Mouse (Mus musculus) limb, embryonic 14.5 days (tissue): Measurements from ENCODE around the gene Trpm6. TPM values are rescaled to one million over a fixed set of nuclear protein-coding genes. Genes with fewer than 3 reads are reported as not detected.

Experiments used
- ATAC-seq: fragments of 200-750 bp; cut with Nextera tagmentation; 2 replicates; pipeline ENCODE4 v1.8.0; 2017; ENCODE audit warnings: low read depth, moderate number of reproducible peaks, moderate TSS enrichment; ENCODE audit not compliant: low FRiP score
- DNase-seq: peaks from one replicate; pipeline ENCODE4 v3.0.0-alpha.2; 2015; ENCODE audit warnings: low spot score
- H3K27ac ChIP-seq: fragments of 300-500 bp; sonication (generic); replicated peaks from 2 replicates; pipeline ENCODE4 v1.5.1; 2014; ENCODE audit warnings: low read depth, mild to moderate bottlenecking, low read length, moderate library complexity, mixed read lengths
- H3K27me3 ChIP-seq: fragments of 300-500 bp; sonication (generic); 2 replicates; pipeline ENCODE4 v1.6.1; 2014; ENCODE audit warnings: low read length, mixed read lengths; ENCODE audit not compliant: control insufficient read depth, insufficient read depth
- H3K36me3 ChIP-seq: fragments of 300-500 bp; sonication (generic); 2 replicates; pipeline ENCODE4 v1.6.1; 2014; ENCODE audit warnings: mild to moderate bottlenecking, low read length, moderate library complexity, mixed read lengths; ENCODE audit not compliant: control insufficient read depth, insufficient read depth
- H3K4me1 ChIP-seq: fragments of 300-500 bp; sonication (generic); 2 replicates; pipeline ENCODE4 v1.6.1; 2014; ENCODE audit warnings: antibody characterized with exemption, low read length, mixed read lengths; ENCODE audit not compliant: control insufficient read depth, insufficient read depth
- H3K4me2 ChIP-seq: fragments of 300-500 bp; sonication (generic); replicated peaks from 2 replicates; pipeline ENCODE4 v1.6.1; 2014; ENCODE audit warnings: low read depth, mild to moderate bottlenecking, low read length, moderate library complexity; ENCODE audit not compliant: severe bottlenecking
- H3K4me3 ChIP-seq: fragments of 300-500 bp; sonication (generic); replicated peaks from 2 replicates; pipeline ENCODE4 v1.5.1; 2014; ENCODE audit warnings: low read length
- H3K9ac ChIP-seq: fragments of 300-500 bp; sonication (generic); 2 replicates; pipeline ENCODE4 v1.6.1; 2014; ENCODE audit warnings: mild to moderate bottlenecking, low read depth, low read length, moderate library complexity; ENCODE audit not compliant: severe bottlenecking
- H3K9me3 ChIP-seq: fragments of 300-500 bp; sonication (generic); 2 replicates; pipeline ENCODE4 v1.6.1; 2016; ENCODE audit warnings: low read length; ENCODE audit not compliant: control insufficient read depth
- POLR2A ChIP-seq: fragments of 200-500 bp; IDR thresholded peaks from 2 replicates; pipeline ENCODE4 v1.8.0; 2012; ENCODE audit warnings: inconsistent platforms, mild to moderate bottlenecking, moderate library complexity, borderline replicate concordance; ENCODE audit not compliant: insufficient read depth, insufficient read length; ENCODE audit errors: extremely low read depth
- WGBS: fragments of 180-500 bp; shearing (Covaris S2); extraction: QIAGEN DNeasy Blood & Tissue Kit; methylation state at CpG from one replicate; pipeline ENCODE4 v1.1.7; 2014; 5-methylcytosine and 5-hydroxymethylcytosine counted together
- polyA plus RNA-seq, 2 experiments: library from polyadenylated mRNA; depleted of rRNA in 1 of 2; stranded (reverse) in 1 of 2; unstranded in 1 of 2; fragments of >200 nt; fragmentation: Nextera tagmentation in 1 of 2; extraction: Ambion mirVana in 1 of 2; gene quantifications; 2 replicates each; pipeline versions ENCODE4 v1.2.1 to v1.2.3; 2012 to 2014

The Trpm6 gene
- polyA plus RNA-seq, 2 experiments, result 0.34 to 0.36 TPM

DNA sequence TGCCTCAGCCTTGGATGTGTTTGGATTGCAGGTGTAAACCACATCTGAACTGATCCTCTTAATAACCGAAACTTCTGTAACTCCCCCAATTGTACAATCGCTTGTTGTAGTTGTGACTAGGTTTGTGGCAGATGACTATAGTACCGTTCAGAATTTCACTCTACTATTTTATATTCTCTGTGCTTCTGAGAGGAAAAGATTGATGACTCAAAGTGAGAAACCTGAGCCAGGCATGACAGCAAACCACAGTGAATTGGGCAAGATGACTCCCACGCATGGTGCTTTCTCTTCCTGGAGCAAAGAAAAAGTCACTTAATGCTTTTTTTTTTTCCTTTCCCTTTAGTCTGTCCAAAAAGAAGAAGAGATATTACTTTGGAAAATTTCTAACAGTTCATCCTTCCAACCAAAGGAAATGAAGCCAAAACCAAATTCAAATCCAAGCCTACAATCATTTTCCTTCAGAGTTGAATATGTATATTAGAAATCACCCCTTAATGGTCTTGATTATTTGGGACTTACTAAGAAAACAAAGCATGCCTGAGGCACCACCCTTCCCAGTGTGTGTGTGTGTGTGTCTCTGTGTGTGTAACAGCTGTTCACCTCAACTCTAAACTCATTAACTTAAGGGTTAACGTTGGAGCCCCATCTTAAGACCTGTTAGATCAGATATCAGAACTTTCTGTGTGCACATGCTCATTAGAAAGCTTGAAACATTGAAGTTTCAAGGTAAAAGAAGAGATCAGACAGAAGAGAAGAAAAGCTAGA lies 3.0 kb upstream of the Trpm6 start:
- WGBS, result 86% methylated on average over 5 of the region's 5 CpGs
- Histone ChIP-seq H3K9me3 (no peaks in the 10 kb centered on the region), H3K4me2 (no peak overlapping the region), H3K36me3 (no peaks in the 10 kb centered on the region), H3K27ac (no peak overlapping the region), H3K4me1 (0 out of 2 replicates have a peak, but pooled peaks cover 4% of the 10 kb centered on the region), H3K4me3 (no peak overlapping the region), H3K9ac (no peak overlapping the region), H3K27me3 (0 out of 2 replicates have a peak, but pooled peaks cover 5% of the 10 kb centered on the region)
- no peak for TF ChIP-seq POLR2A
- DNase-seq, result no peak
- ATAC-seq, result no peak

- H3K4me1 ChIP-seq, result 0 out of 2 replicates have a peak, but pooled peaks cover 4% of the 10 kb centered on the region
- ATAC-seq (no peak), DNase-seq (no peak)
- TF ChIP-seq POLR2A, result no peak
- H3K27ac ChIP-seq, result no peak overlapping the region
- H3K36me3 ChIP-seq, result no peaks in the 10 kb centered on the region
- H3K27me3 ChIP-seq, result 0 out of 2 replicates have a peak, but pooled peaks cover 5% of the 10 kb centered on the region
- H3K4me2 ChIP-seq, result no peak overlapping the region
- H3K9me3 ChIP-seq, result no peaks in the 10 kb centered on the region
- H3K9ac ChIP-seq, result no peak overlapping the region
- no peak overlapping the region for H3K4me3 ChIP-seq
- 86% methylated on average over 4 of the region's 4 CpGs for WGBS
Measured at GRCm38 (mm10) chr19:18747379-18747778, 2.4 kb upstream of the Trpm6 start.

DNA sequence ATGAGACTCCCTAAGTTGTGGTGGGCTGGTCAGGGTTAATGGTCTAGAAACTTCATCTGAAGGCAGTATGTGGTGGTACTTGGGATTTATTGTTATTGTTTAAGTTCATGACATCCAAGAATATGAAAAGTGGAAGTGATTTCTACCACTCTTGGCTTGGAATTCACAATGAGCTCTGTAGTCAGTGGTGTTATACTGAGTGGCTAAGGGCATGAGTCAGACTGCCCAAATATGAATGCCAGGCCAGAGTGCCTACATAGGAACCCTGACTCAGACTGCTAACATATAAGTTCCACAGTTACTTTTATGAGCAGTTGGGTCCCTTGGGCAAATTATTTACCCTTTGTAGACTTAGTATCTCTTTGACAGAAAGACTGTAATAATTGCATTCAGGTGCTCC lies 7.4 kb downstream of the Trpm6 start:
- DNase-seq, result no peak
- Histone ChIP-seq H3K4me3 (no peak overlapping the region), H3K9ac (no peak overlapping the region), H3K27me3 (no peaks in the 10 kb centered on the region), H3K36me3 (no peaks in the 10 kb centered on the region), H3K4me1 (no peaks in the 10 kb centered on the region), H3K4me2 (no peak overlapping the region), H3K9me3 (no peaks in the 10 kb centered on the region), H3K27ac (no peak overlapping the region)
- TF ChIP-seq POLR2A, result no peak
- ATAC-seq, result no peak

DNA sequence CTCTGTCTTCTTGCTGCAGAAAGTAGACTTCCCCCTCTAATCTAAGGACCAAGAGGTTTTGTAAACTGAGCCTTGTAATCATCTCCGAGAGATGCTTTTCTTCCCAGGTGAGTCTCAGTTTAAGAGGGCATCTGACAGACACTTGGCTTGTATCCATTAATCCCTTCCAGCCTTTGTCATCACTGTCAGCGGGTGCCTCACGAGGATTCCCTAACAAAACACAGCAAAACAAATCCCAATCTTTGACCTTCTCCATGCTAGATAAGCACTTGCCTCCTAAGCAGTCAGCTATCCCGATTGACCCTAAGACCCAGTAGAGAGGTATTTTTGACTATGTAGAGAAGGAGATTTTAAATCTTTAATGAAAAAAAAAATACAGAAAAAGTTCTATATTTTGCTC lies 7.9 kb downstream of the Trpm6 start:
- no peak for TF ChIP-seq POLR2A
- Histone ChIP-seq H3K9ac (no peak overlapping the region), H3K4me2 (no peak overlapping the region), H3K4me1 (no peaks in the 10 kb centered on the region), H3K36me3 (no peaks in the 10 kb centered on the region), H3K27ac (no peak overlapping the region), H3K27me3 (no peaks in the 10 kb centered on the region), H3K4me3 (no peak overlapping the region), H3K9me3 (no peaks in the 10 kb centered on the region)
- DNase-seq (no peak), ATAC-seq (no peak)
- 78% methylated on average over 4 of the region's 4 CpGs for WGBS

DNA sequence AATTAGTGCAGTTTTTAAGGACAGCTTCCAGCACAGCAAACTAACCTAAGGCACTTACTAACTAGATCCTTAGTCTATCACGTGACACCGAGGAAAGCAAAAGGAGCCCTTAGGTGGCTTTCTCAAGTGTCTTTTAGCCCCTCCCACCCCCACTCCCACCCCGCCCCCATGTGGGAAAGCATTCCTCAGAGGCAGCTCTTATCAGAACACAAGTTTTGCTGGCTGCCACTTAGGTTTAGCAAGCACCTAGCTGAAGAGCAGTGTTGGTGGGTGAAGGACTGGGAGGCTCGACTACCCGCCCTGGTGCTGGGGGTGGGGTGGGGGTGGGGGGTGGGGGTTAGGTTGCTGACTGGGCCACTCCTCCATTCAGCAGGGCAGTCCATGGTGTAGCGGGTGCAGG lies 8.5 kb downstream of the Trpm6 start:
- Histone ChIP-seq H3K9me3 (no peaks in the 10 kb centered on the region), H3K4me2 (no peak overlapping the region), H3K27ac (no peak overlapping the region), H3K4me1 (no peaks in the 10 kb centered on the region), H3K27me3 (no peaks in the 10 kb centered on the region), H3K36me3 (no peaks in the 10 kb centered on the region), H3K9ac (no peak overlapping the region), H3K4me3 (no peak overlapping the region)
- ATAC-seq (no peak), DNase-seq (no peak)
- no peak for TF ChIP-seq POLR2A
- 39% methylated on average over 6 of the region's 6 CpGs for WGBS
